Mouse (Mus musculus): Measurements from ENCODE around the gene Reg4.
A peak's percentile ranks its signal among the peaks of the same experiment; 100 is the strongest.

Gene Reg4

GRCm38 (mm10) chr3:98237240-98237639, 15.3 kb downstream of the Reg4 start:
- no peak for DNase-seq (ENCODE audit: low spot score)

GRCm38 (mm10) chr3:98238150-98238549, 16.2 kb downstream of the Reg4 start:
- DNase-seq (ENCODE audit: low spot score) = no peak

- DNase-seq (ENCODE audit: low spot score) = no peak
These were observed 20.1 kb downstream of the Reg4 start for GRCm38 (mm10) chr3:98242051-98242450.

- no peak for DNase-seq (ENCODE audit: low spot score)
These were observed 20.6 kb downstream of the Reg4 start for GRCm38 (mm10) chr3:98242458-98243037.

- no peak for DNase-seq (ENCODE audit: low spot score)
These were observed 23.9 kb downstream of the Reg4 start for GRCm38 (mm10) chr3:98245892-98246291.

- DNase-seq (ENCODE audit: low spot score) = no peak
These were observed 25.2 kb downstream of the Reg4 start for GRCm38 (mm10) chr3:98246985-98247751.

- DNase-seq (ENCODE audit: low spot score) = no peak
These were observed 27.4 kb downstream of the Reg4 start for GRCm38 (mm10) chr3:98249378-98249777.

- DNase-seq (ENCODE audit: low spot score) = no peak
These were observed 28.0 kb downstream of the Reg4 start for GRCm38 (mm10) chr3:98249833-98250448.

GRCm38 (mm10) chr3:98254059-98254458, 32.1 kb downstream of the Reg4 start:
- no peak for DNase-seq (ENCODE audit: low spot score)

- DNase-seq (ENCODE audit: low spot score) = no peak
These were observed 33.0 kb downstream of the Reg4 start for GRCm38 (mm10) chr3:98254656-98255583.

GRCm38 (mm10) chr3:98258723-98259122, 36.8 kb downstream of the Reg4 start:
- no peak for DNase-seq (ENCODE audit: low spot score)

- DNase-seq (ENCODE audit: low spot score) = peak; percentile 65
These were observed 37.4 kb downstream of the Reg4 start for GRCm38 (mm10) chr3:98259271-98259751.

GRCm38 (mm10) chr3:98260534-98260933, 38.6 kb downstream of the Reg4 start:
- DNase-seq (ENCODE audit: low spot score) = no peak

GRCm38 (mm10) chr3:98261415-98261814, 39.5 kb downstream of the Reg4 start:
- no peak for DNase-seq (ENCODE audit: low spot score)

GRCm38 (mm10) chr3:98262133-98262532, 40.2 kb downstream of the Reg4 start:
- DNase-seq (ENCODE audit: low spot score) = no peak

- peak; percentile 47 for DNase-seq (ENCODE audit: low spot score)
These were observed 45.3 kb downstream of the Reg4 start for GRCm38 (mm10) chr3:98267249-98267651.

GRCm38 (mm10) chr3:98273623-98274398, 51.9 kb downstream of the Reg4 start:
- DNase-seq (ENCODE audit: low spot score) = no peak

- no peak for DNase-seq (ENCODE audit: low spot score)
These were observed 57.7 kb downstream of the Reg4 start for GRCm38 (mm10) chr3:98279682-98280081.

- peak; percentile 84 for DNase-seq (ENCODE audit: low spot score)
These were observed 58.4 kb downstream of the Reg4 start, which contains the start of gene Hmgcs2 for GRCm38 (mm10) chr3:98280204-98280932. Hmgcs2 (plus strand) TSS chr3:98280435.

- DNase-seq (ENCODE audit: low spot score) = peak; percentile 68
These were observed 59.1 kb downstream of the Reg4 start for GRCm38 (mm10) chr3:98280933-98281678.
